In genomic region chr11:119732961-119733656, GRCm38 (mm10) we compare ENCODE assay signal across 19 mouse cellular contexts.
A peak's percentile ranks its signal among the peaks of the same experiment; 100 is the strongest.
DNase-seq lines count a peak whose midpoint lies in the region; ATAC-seq and TF ChIP-seq lines count a peak whose summit lies in the region.
"Had no signal": no experiment of that assay in that cellular context is flagged by ENCODE, and none has a peak within 500 bp of the region (broad histone marks: within the 10 kb centered on the region; RNA-seq: fewer than 3 reads in every experiment).

No protein-coding gene starts in this region.

- TF ChIP-seq EP300 in heart, adult 2 months (IDR thresholded peaks at IDR 0.05; ENCODE audit: insufficient read depth, low read depth, low read length) = no peak
- no peak for TF ChIP-seq EP300 in heart, postnatal 0 days (IDR thresholded peaks at IDR 0.05; ENCODE audit: low read depth)

- H3K4me1 ChIP-seq in cerebellum, adult 2 months (ENCODE audit: control insufficient read depth, insufficient read depth, low read length) = peaks cover 58% of the 10 kb centered on the region
- H3K4me1 ChIP-seq in heart, adult 2 months (ENCODE audit: control insufficient read depth, insufficient read depth, low read length) = peaks cover 22% of the 10 kb centered on the region
- peaks cover 37% of the 10 kb centered on the region for H3K4me1 ChIP-seq in heart, postnatal 0 days (ENCODE audit: control insufficient read depth, insufficient read depth)
- H3K4me1 ChIP-seq: limb, embryonic 12.5 days; neural tube, embryonic 12.5 days had no signal

- H3K79me2 ChIP-seq in heart, adult 2 months (replicated peaks; ENCODE audit: control insufficient read depth, insufficient read depth, low read length) = peaks cover 4% of the 10 kb centered on the region; the same call in 1 of the 2 replicates

- H3K9me3 ChIP-seq in heart, postnatal 0 days (replicated peaks; ENCODE audit: control insufficient read depth, low read length) = no peaks in the 10 kb centered on the region
- H3K9me3 ChIP-seq: embryonic facial prominence, embryonic 15.5 days; forebrain, embryonic 13.5 days; hindbrain, embryonic 12.5 days; limb, embryonic 12.5 days; liver, embryonic 15.5 days; neural tube, embryonic 12.5 days had no signal

- intact Hi-C loops in heart, adult 2 months (cut with DNase I) = no loop called here

- no peak overlapping the region for H3K4me2 ChIP-seq in heart, postnatal 0 days (ENCODE audit: low read depth, low read length)
- H3K4me2 ChIP-seq: embryonic facial prominence, embryonic 15.5 days; forebrain, embryonic 13.5 days; hindbrain, embryonic 12.5 days; limb, embryonic 12.5 days; liver, embryonic 15.5 days; neural tube, embryonic 12.5 days had no signal

- DNase-seq in layer of hippocampus, adult 2 months (ENCODE audit: low spot score in 2 of 2) = no peak
- no peak for DNase-seq in layer of hippocampus, adult 8-10 months (ENCODE audit: low spot score in 2 of 2)
- DNase-seq in cerebellum, adult 2 months = peak; percentile 79 to 93
- DNase-seq in heart, adult 2 months = peak in 1 of 2 experiments; percentile 42
- DNase-seq in heart, postnatal 0 days (ENCODE audit: low spot score) = peak; percentile 80
- no peak for DNase-seq in adrenal gland, postnatal 10 days
- DNase-seq in kidney, postnatal 14 days = no peak
- DNase-seq: adrenal gland, postnatal 36 days; B cell, adult 2 months; kidney, adult 2 months; kidney, postnatal 4 days; thymus, adult 18-20 months had no signal

- TF ChIP-seq CTCF in layer of hippocampus, adult 2 months (conservative IDR thresholded peaks at IDR 0.05) = no peak
- no peak for TF ChIP-seq CTCF in cerebellum, adult 2 months (IDR thresholded peaks at IDR 0.05; ENCODE audit: borderline replicate concordance, insufficient read depth, low read depth, low read length)
- TF ChIP-seq CTCF in heart, adult 2 months (IDR thresholded peaks at IDR 0.05) = no peak
- no peak for TF ChIP-seq CTCF in heart, postnatal 0 days (IDR thresholded peaks at IDR 0.05; ENCODE audit: low read depth)

- ATAC-seq in heart, postnatal 0 days (ENCODE audit: insufficient read depth, low read depth) = peak; percentile 67; the same call in 1 of the 2 replicates
- no peak for ATAC-seq in inflammation-experienced regulatory T-cells, adult 6 months
- ATAC-seq: forebrain, embryonic 13.5 days had no signal

- H3K27ac ChIP-seq in layer of hippocampus, adult 2 months = peak overlapping the region; percentile 65; the same call in 1 of the 2 replicates
- H3K27ac ChIP-seq in cerebellum, adult 2 months (ENCODE audit: insufficient read depth, low read length) = peak overlapping the region; percentile 99
- H3K27ac ChIP-seq in heart, adult 2 months = peak overlapping the region; percentile 68
- H3K27ac ChIP-seq in heart, postnatal 0 days (ENCODE audit: low read depth) = peak overlapping the region; percentile 66
- H3K27ac ChIP-seq: embryonic facial prominence, embryonic 15.5 days; forebrain, embryonic 13.5 days; hindbrain, embryonic 12.5 days; limb, embryonic 12.5 days; liver, embryonic 15.5 days; neural tube, embryonic 12.5 days had no signal

- H3K36me3 ChIP-seq in heart, adult 2 months (ENCODE audit: control insufficient read depth, insufficient read depth, low read length) = peaks cover 6% of the 10 kb centered on the region
- H3K36me3 ChIP-seq in heart, postnatal 0 days (replicated peaks; ENCODE audit: control insufficient read depth, insufficient read depth, low read length) = no peaks in the 10 kb centered on the region
- H3K36me3 ChIP-seq: embryonic facial prominence, embryonic 15.5 days; hindbrain, embryonic 12.5 days; limb, embryonic 12.5 days; liver, embryonic 15.5 days; neural tube, embryonic 12.5 days had no signal

- H3K27me3 ChIP-seq in cerebellum, adult 2 months (ENCODE audit: control insufficient read depth, insufficient read depth, low read length) = no peaks in the 10 kb centered on the region
- H3K27me3 ChIP-seq in heart, adult 2 months (ENCODE audit: control insufficient read depth, insufficient read depth, low read length) = no peaks in the 10 kb centered on the region
- no peaks in the 10 kb centered on the region for H3K27me3 ChIP-seq in heart, postnatal 0 days (ENCODE audit: control insufficient read depth, insufficient read depth, low read length)
- H3K27me3 ChIP-seq: embryonic facial prominence, embryonic 15.5 days; forebrain, embryonic 13.5 days; hindbrain, embryonic 12.5 days; limb, embryonic 12.5 days; liver, embryonic 15.5 days; neural tube, embryonic 12.5 days had no signal

- H3K9ac ChIP-seq in heart, adult 2 months (ENCODE audit: low read depth, low read length) = no peak overlapping the region
- 0 out of 2 replicates have a peak overlapping the region, but pooled peaks have one; percentile 8 for H3K9ac ChIP-seq in heart, postnatal 0 days (replicated peaks; ENCODE audit: low read depth, low read length)
- H3K9ac ChIP-seq: embryonic facial prominence, embryonic 15.5 days; forebrain, embryonic 13.5 days; hindbrain, embryonic 12.5 days; limb, embryonic 12.5 days; liver, embryonic 15.5 days; neural tube, embryonic 12.5 days had no signal

- no peak overlapping the region for H3K4me3 ChIP-seq in layer of hippocampus, adult 2 months
- H3K4me3 ChIP-seq in cerebellum, adult 2 months (replicated peaks; ENCODE audit: insufficient read depth, low read depth, low read length) = no peak overlapping the region
- no peak overlapping the region for H3K4me3 ChIP-seq in heart, adult 2 months
- no peak overlapping the region for H3K4me3 ChIP-seq in heart, postnatal 0 days (ENCODE audit: low read depth, low read length)
- H3K4me3 ChIP-seq: embryonic facial prominence, embryonic 15.5 days; forebrain, embryonic 13.5 days; hindbrain, embryonic 12.5 days; limb, embryonic 12.5 days; liver, embryonic 15.5 days; neural tube, embryonic 12.5 days had no signal

- TF ChIP-seq POLR2A in cerebellum, adult 2 months (IDR thresholded peaks at IDR 0.05; ENCODE audit: borderline replicate concordance, insufficient read depth, low read length) = peak; percentile 68; the same call in 1 of the 2 replicates
- TF ChIP-seq POLR2A in heart, adult 2 months (IDR thresholded peaks at IDR 0.05; ENCODE audit: insufficient read depth, low read depth, low read length) = no peak

- WGBS in cerebellum, adult 2 months = 7% methylated on average over 4 of the region's 4 CpGs
- WGBS in heart, adult 2 months = 12% methylated on average over 4 of the region's 4 CpGs
- 9% methylated on average over 4 of the region's 4 CpGs for WGBS in heart, postnatal 0 days

Comparison
In these comparisons a context has a peak if more than half of its experiments do, and no peak if none do; other contexts are left out.
1. DNase-seq: peak in cerebellum, adult 2 months (2 of 2) and heart, postnatal 0 days (single experiment); none in layer of hippocampus, adult 2 months (0 of 2), layer of hippocampus, adult 8-10 months (0 of 2), adrenal gland, postnatal 10 days (single experiment) and kidney, postnatal 14 days (single experiment).
2. Peak in every context shown above with its lines, with median percentiles within 50 percentile points of each other: H3K27ac ChIP-seq.